Mouse (Mus musculus) liver, postnatal 0 days (tissue): ENCODE measurements around the gene Dnmt1. TPM values are rescaled to one million over a fixed set of nuclear protein-coding genes. Genes with fewer than 3 reads are reported as not detected.

Experiments
- ATAC-seq: fragments of 200-750 bp; cut with Nextera tagmentation; 2 replicates; pipeline ENCODE4 v1.8.0; 2017; ENCODE audit warnings: mild to moderate bottlenecking, moderate library complexity
- DNase-seq: peaks from one replicate; pipeline ENCODE4 v3.0.0-alpha.2; 2016
- H3K27ac ChIP-seq: fragments of 300-500 bp; sonication (generic); 2 replicates; pipeline ENCODE4 v1.5.1; 2014; ENCODE audit warnings: antibody characterized with exemption, moderate library complexity, mild to moderate bottlenecking, low read depth
- H3K27me3 ChIP-seq: fragments of 300-500 bp; sonication (generic); 2 replicates; pipeline ENCODE4 v1.6.1; 2014; ENCODE audit warnings: low read length, control low read depth, mixed read lengths; ENCODE audit not compliant: insufficient read depth
- H3K36me3 ChIP-seq: fragments of 300-500 bp; sonication (generic); replicated peaks from 2 replicates; pipeline ENCODE4 v1.6.1; 2014; ENCODE audit warnings: mild to moderate bottlenecking, control low read depth, low read length, moderate library complexity, mixed read lengths; ENCODE audit not compliant: insufficient read depth
- H3K4me1 ChIP-seq: fragments of 300-500 bp; sonication (generic); 2 replicates; pipeline ENCODE4 v1.6.1; 2014; ENCODE audit warnings: antibody characterized with exemption, mild to moderate bottlenecking, control low read depth; ENCODE audit not compliant: insufficient read depth
- H3K4me2 ChIP-seq: fragments of 300-500 bp; sonication (generic); 2 replicates; pipeline ENCODE4 v1.6.1; 2014; ENCODE audit warnings: low read depth, mild to moderate bottlenecking, low read length, moderate library complexity, mixed read lengths
- H3K4me3 ChIP-seq: fragments of 300-500 bp; sonication (generic); 2 replicates; pipeline ENCODE4 v1.5.1; 2014; ENCODE audit warnings: low read depth, low read length
- H3K9ac ChIP-seq: fragments of 300-500 bp; sonication (generic); replicated peaks from 2 replicates; pipeline ENCODE4 v1.6.1; 2014; ENCODE audit warnings: mild to moderate bottlenecking, moderate library complexity
- H3K9me3 ChIP-seq: fragments of 300-500 bp; sonication (generic); 2 replicates; pipeline ENCODE4 v1.6.1; 2016; ENCODE audit warnings: mild to moderate bottlenecking, control low read depth, low read length, mixed read lengths
- CTCF ChIP-seq: sonication (generic); IDR thresholded peaks from 2 replicates; pipeline ENCODE4 v1.5.1; 2016; ENCODE audit warnings: antibody characterized with exemption, low read depth
- EP300 ChIP-seq: IDR thresholded peaks from 2 replicates; pipeline ENCODE4 v1.6.1; 2016; ENCODE audit warnings: antibody characterized with exemption, low read depth, mild to moderate bottlenecking
- WGBS: fragments of 180-500 bp; shearing (Covaris S2); extraction: QIAGEN DNeasy Blood & Tissue Kit; methylation state at CpG from one replicate; pipeline ENCODE4 v1.1.7; 2014; ENCODE audit not compliant: insufficient replicate concordance; 5-methylcytosine and 5-hydroxymethylcytosine counted together
- polyA plus RNA-seq: library from polyadenylated mRNA; unstranded; fragments of >200 nt; fragmentation: Nextera tagmentation; extraction: Ambion mirVana; gene quantifications from 2 replicates; pipeline ENCODE4 v1.2.1, GENCODE M21; 2015

The Dnmt1 gene
- polyA plus RNA-seq = 20.3 and 24.5 TPM in 2 replicates

DNA sequence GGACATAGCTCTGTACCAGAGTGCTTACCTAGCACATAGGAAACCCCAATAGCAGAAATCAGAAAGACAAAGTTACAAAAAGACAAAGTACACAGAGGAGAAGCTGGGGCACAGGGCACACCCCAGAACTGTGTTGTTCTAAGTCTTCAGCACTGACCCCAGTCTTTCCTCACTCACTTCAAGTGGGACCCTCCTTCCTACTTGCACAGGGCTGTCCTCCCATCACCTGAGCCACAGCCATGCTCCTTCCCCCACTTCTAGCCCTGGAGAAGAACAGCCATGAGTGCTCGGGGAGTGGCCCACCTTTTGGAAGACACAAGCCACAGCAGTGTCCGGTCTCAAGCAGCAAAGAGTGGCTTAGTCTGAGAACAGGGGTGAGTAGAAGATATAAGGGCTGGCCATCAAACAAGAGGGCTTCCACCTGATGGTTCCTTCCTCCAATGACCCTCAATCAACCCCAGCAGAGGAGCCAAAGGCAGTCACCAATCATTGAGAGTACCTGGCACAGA is at the start of gene Dnmt1:
Dnmt1 (minus strand) TSS at position 459 of the 509 bp plus-strand sequence.
- Histone ChIP-seq H3K9ac (no peak within 1 kb of the TSS), H3K4me1 (no peaks in the 10 kb centered on the region), H3K9me3 (no peaks in the 10 kb centered on the region), H3K27me3 (no peaks in the 10 kb centered on the region), H3K36me3 (no peaks in the 10 kb centered on the region), H3K4me3 (no peak within 1 kb of the TSS), H3K4me2 (no peak within 1 kb of the TSS), H3K27ac (no peak within 1 kb of the TSS)
- DNase-seq = no peak
- ATAC-seq = no peak
- TF ChIP-seq CTCF (no peak), EP300 (no peak)
- WGBS = 86% methylated on average over 2 of the region's 2 CpGs

DNA sequence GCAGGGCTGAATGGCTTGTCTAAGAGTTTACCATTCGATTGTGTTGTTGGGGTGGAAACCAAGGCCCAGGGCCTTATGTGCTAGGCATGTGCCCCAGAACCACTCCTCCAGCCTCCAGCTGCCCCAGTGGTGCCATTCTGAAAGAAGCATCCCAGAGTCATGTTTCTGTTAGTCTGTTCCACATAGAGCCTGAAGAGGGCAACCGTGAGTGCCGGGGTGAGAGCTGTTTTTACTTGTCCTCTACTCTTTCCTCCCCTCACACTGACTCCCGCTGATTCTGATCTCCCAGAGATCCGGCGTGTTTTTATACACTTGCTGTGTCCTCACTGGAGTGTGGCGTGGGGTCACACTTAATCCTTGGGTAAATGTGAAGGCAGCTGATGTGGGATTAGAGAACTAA is 48.3 kb upstream of the Dnmt1 start:
- Histone ChIP-seq H3K9ac (no peak overlapping the region), H3K4me1 (peaks cover 20% of the 10 kb centered on the region), H3K9me3 (no peaks in the 10 kb centered on the region), H3K36me3 (peaks cover 41% of the 10 kb centered on the region), H3K4me3 (no peak overlapping the region), H3K27ac (no peak overlapping the region), H3K27me3 (no peaks in the 10 kb centered on the region), H3K4me2 (no peak overlapping the region)
- ATAC-seq (no peak), DNase-seq (no peak)
- WGBS = 78% methylated on average over 7 of the region's 7 CpGs
- TF ChIP-seq EP300 (no peak), CTCF (peak; percentile 54)

DNA sequence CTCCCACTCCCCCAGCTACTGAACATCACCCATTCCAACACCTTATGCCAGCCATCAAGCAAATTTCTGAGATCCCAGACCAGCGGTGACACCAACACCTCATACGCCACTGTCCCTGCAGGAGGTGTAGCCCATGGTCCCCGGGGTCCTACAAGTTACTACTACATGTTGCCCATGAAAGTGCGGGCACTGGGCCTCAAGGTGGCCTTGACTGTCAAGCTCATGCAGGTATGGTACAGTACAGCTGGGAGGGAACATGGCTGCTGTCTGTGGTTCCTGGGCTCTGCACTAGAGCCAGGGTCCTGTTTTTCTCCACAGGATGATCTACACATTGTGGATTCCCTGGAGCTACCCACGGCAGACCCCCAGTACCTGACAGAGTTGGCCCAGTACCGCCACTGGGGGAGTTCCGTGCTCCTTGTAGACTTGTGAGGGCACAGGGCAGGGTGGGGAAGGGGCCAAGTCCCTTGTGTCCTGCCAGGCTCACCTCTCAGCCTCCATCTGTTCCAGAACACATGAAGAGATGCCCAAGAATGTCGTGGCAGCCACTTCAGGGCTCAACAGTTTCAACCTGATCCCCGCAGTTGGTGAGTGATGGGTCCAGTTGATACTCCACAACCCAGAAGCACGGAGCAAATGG is 47.7 kb upstream of the Dnmt1 start:
- Histone ChIP-seq H3K9me3 (no peaks in the 10 kb centered on the region), H3K4me3 (no peak overlapping the region), H3K27ac (no peak overlapping the region), H3K36me3 (peaks cover 41% of the 10 kb centered on the region), H3K27me3 (no peaks in the 10 kb centered on the region), H3K4me2 (no peak overlapping the region), H3K4me1 (peaks cover 18% of the 10 kb centered on the region), H3K9ac (no peak overlapping the region)
- WGBS = 87% methylated on average over 10 of the region's 10 CpGs
- DNase-seq = no peak
- no peak for ATAC-seq
- TF ChIP-seq CTCF = no peak
- TF ChIP-seq EP300 = no peak

DNA sequence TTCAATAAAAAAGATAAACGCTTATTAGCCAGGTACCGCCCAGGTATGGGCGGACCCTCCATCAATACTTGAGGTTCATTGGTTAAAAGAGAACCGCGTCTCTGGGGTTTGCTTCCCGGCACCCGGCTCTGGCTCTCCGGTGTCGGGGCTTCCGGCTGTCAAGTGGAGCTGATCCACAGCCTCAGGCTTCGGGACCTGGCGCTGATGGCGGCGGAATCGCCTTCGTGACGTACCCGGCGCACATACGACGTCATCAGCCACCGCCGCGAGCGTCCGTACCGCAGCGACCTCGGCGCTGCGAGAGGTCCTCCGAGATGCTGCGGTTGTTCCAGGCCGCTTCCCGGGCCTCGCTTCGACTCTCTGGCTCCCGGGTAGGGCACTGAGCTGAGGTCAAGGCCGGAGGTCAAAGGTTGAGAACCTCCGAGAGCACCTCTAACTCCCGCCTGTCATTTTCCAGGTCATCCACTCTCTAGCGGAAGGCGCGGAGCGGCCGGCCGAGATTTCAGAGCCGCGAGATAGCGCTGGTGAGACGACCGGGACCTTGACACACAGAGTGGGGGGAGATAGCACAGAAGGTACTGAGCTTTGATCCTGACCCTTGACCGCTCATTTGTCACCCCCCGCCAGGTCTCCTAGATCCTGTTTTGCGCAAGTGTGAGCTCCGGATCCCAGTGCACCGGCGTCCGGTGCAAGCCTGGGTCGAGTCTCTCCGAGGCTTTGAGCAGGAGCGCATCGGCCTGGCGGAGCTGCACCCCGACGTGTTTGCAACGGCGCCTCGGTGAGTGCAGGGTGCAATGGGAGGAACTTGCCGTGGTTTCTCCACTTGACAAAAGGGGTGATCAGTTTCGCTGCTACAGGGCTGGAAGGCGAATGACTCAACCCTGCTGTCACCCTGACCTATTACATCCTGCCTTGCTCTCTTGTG is 43.2 kb upstream of the Dnmt1 start, which contains the start of gene Mrpl4:
Mrpl4 (plus strand) TSS at position 112 of the 925 bp plus-strand sequence.
- H3K9ac ChIP-seq = peak within 1 kb of the TSS; percentile 91
- under 1% methylated on average over 72 of the region's 72 CpGs for WGBS

DNA sequence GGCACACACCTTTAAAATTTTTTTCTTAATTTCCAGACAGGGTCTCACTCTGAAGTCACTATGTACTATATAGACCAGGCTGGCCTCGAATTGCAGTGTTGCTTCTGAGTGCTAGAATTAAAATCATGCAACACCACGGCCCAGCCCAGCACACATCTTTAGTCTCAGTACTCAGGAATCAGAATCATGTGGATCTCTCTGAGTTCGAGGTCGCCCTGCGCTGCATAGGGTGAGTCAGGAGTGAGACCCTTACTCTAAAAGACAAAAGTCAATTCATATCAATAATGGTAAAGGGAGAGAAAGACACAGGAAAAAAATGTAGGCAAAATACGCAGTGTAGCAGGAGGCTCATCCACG is 42.6 kb upstream of the Dnmt1 start:
- Histone ChIP-seq H3K4me2 (peak overlapping the region; percentile 98), H3K27ac (peak overlapping the region; percentile 94), H3K27me3 (no peaks in the 10 kb centered on the region), H3K4me3 (peak overlapping the region; percentile 94), H3K36me3 (peaks cover 27% of the 10 kb centered on the region), H3K9me3 (no peaks in the 10 kb centered on the region), H3K4me1 (peaks cover 12% of the 10 kb centered on the region), H3K9ac (peak overlapping the region; percentile 91)
- WGBS = 11% methylated on average over 7 of the region's 7 CpGs
- DNase-seq (no peak), ATAC-seq (peak; percentile 5)
- TF ChIP-seq EP300 (no peak), CTCF (no peak)

More for the DNA sequence above, 43.2 kb upstream of the Dnmt1 start, which contains the start of gene Mrpl4:
- Histone ChIP-seq H3K27me3 (no peaks in the 10 kb centered on the region), H3K9me3 (no peaks in the 10 kb centered on the region), H3K4me2 (peak within 1 kb of the TSS; percentile 98), H3K4me1 (peaks cover 12% of the 10 kb centered on the region), H3K27ac (peak within 1 kb of the TSS; percentile 94), H3K4me3 (peak within 1 kb of the TSS; percentile 94), H3K36me3 (peaks cover 33% of the 10 kb centered on the region)
- TF ChIP-seq EP300 (no peak), CTCF (no peak)
- DNase-seq = peak; percentile 92
- ATAC-seq = peak; percentile 88

DNA sequence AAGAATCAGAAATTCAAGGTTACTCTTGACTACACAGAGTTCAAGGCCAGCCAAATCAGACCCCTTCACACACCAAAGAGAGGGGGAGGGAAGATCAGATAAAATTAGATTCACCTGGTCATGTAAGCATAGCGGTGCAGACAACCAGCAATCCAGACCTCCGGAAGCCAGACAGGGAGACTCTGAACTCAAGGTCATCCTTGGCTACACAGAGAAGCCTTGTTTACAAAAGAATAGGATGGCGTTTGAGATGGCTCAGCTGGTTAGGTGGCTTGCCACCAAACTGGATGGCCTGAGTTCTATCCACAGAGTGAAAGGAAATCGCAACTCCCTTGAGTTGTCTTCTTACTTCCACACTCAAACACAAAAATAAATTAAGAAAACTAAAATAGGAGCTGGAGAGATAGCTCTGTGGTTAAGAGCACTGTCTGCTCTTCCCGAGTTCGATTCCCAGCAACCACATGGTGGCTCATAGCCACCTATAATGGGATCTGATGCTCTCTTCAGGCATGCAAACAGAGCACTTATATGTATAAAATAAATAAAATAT is 42.0 kb upstream of the Dnmt1 start:
- Histone ChIP-seq H3K9ac (no peak overlapping the region), H3K9me3 (no peaks in the 10 kb centered on the region), H3K4me3 (no peak overlapping the region), H3K27me3 (no peaks in the 10 kb centered on the region), H3K4me1 (peaks cover 12% of the 10 kb centered on the region), H3K27ac (0 out of 2 replicates have a peak overlapping the region, but pooled peaks have one; percentile 11), H3K4me2 (no peak overlapping the region), H3K36me3 (peaks cover 21% of the 10 kb centered on the region)
- no peak for ATAC-seq
- 65% methylated on average over 6 of the region's 6 CpGs for WGBS
- DNase-seq = no peak
- no peak for TF ChIP-seq EP300
- no peak for TF ChIP-seq CTCF
